Mouse (Mus musculus): ENCODE measurements around the gene Iars. TPM values are rescaled to one million over a fixed set of nuclear protein-coding genes. Genes with fewer than 3 reads are reported as not detected.

The Iars gene
- total and polyA plus RNA-seq, 3 experiments, result 86.4 to 4,419 (median 178) TPM

DNA sequence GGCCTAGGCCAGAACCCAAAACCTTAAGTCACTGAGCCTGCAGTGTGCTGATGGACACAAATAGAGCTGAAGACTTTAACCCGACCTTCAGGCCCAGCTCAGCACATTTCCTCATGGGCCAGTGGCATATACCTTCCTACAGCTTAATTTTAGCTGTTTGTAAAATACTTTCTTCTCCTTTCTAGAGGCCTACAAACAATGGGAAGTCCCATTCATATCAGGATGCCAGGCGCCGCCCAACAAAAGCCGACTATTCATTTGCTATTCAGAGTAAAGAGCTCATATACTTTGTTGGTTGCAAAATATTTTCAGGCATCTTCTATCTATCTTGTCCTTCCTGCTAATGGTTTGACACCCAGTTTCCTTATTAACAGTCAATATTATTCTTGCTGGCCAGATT is 76.1 kb downstream of the Iars start:
- Histone ChIP-seq H3K4me1 (ENCODE audit: control insufficient read depth in 1 of 2, insufficient read depth in 2 of 2, low read length in 2 of 2) (peaks cover 2 to 12% of the 10 kb centered on the region in 2 experiments), H3K4me3 (ENCODE audit: control insufficient read depth in 1 of 2, insufficient read depth in 1 of 2, low read depth in 2 of 2, low read length in 2 of 2) (no peak overlapping the region), H3K27me3 (ENCODE audit: control insufficient read depth in 1 of 2, insufficient read depth in 2 of 2, low read length in 2 of 2) (no peaks in the 10 kb centered on the region), H3K79me2 (ENCODE audit: control insufficient read depth, insufficient read depth, low read length, poor library complexity) (no peaks in the 10 kb centered on the region), H3K27ac (ENCODE audit: control insufficient read depth, low read depth, low read length) (peak overlapping the region; percentile 30; the same call in 1 of the 2 replicates), H3K9ac (ENCODE audit: control insufficient read depth, low read depth, low read length, poor library complexity, severe bottlenecking) (no peak overlapping the region), H3K36me3 (ENCODE audit: control insufficient read depth in 1 of 2, insufficient read depth in 2 of 2, low read length in 2 of 2) (peaks cover 0 to 5% of the 10 kb centered on the region in 2 experiments; a peak in 2 of 4 replicates), H3K9me3 (replicated peaks; ENCODE audit: insufficient read depth, low read length) (no peaks in the 10 kb centered on the region)
- DNase-seq (ENCODE audit: low read depth, low spot score), result peak; percentile 51
- TF ChIP-seq MAZ (IDR thresholded peaks at IDR 0.05; ENCODE audit: low read depth, low read length), result no peak
- TF ChIP-seq NELFE (IDR thresholded peaks at IDR 0.05; ENCODE audit: low read depth, low read length), result no peak
- no peak for TF ChIP-seq MYC (IDR thresholded peaks at IDR 0.05; ENCODE audit: low read depth, low read length)
- no peak for TF ChIP-seq EP300 (IDR thresholded peaks at IDR 0.05; ENCODE audit: low read depth in 1 of 2, low read length in 2 of 2)
- no peak for TF ChIP-seq RCOR1 (IDR thresholded peaks at IDR 0.05; ENCODE audit: low read depth, low read length)
- TF ChIP-seq HCFC1 (IDR thresholded peaks at IDR 0.05; ENCODE audit: low read depth, low read length), result no peak
- TF ChIP-seq ZMIZ1 (IDR thresholded peaks at IDR 0.05; ENCODE audit: low read depth, low read length), result no peak
- no peak for TF ChIP-seq USF1 (IDR thresholded peaks at IDR 0.05; ENCODE audit: low read depth, low read length)
- TF ChIP-seq ELF1 (IDR thresholded peaks at IDR 0.05; ENCODE audit: low read depth, low read length), result no peak
- TF ChIP-seq MAX (IDR thresholded peaks at IDR 0.05; ENCODE audit: low read length), result no peak
- no peak for TF ChIP-seq MEF2A (IDR thresholded peaks at IDR 0.05; ENCODE audit: extremely low read depth, insufficient replicate concordance, low read depth, low read length, poor library complexity, severe bottlenecking)
- no peak for TF ChIP-seq TBP (IDR thresholded peaks at IDR 0.05; ENCODE audit: low read depth, low read length)
- no peak for TF ChIP-seq POLR2AphosphoS2 (IDR thresholded peaks at IDR 0.05; ENCODE audit: low read length)
- no peak for TF ChIP-seq JUND (IDR thresholded peaks at IDR 0.05; ENCODE audit: low read depth, low read length)
- no peak for TF ChIP-seq MAFK (IDR thresholded peaks at IDR 0.05; ENCODE audit: borderline replicate concordance, low read depth, low read length)
- no peak for TF ChIP-seq ETS1 (IDR thresholded peaks at IDR 0.05; ENCODE audit: low read depth, low read length)
- TF ChIP-seq CTCF (IDR thresholded peaks at IDR 0.05 in 2 of 3, conservative IDR thresholded peaks at IDR 0.05 in 1 of 3; ENCODE audit: control insufficient read depth in 1 of 3, insufficient read depth in 1 of 3, low read depth in 2 of 3, low read length in 3 of 3, poor library complexity in 1 of 3, severe bottlenecking in 1 of 3), result no peak
- TF ChIP-seq TAL1 (IDR thresholded peaks at IDR 0.05; ENCODE audit: low read length), result no peak
- TF ChIP-seq KAT2A (conservative IDR thresholded peaks at IDR 0.05; ENCODE audit: low read depth, low read length), result no peak
- no peak for TF ChIP-seq SMC3 (IDR thresholded peaks at IDR 0.05; ENCODE audit: low read depth, low read length)

DNA sequence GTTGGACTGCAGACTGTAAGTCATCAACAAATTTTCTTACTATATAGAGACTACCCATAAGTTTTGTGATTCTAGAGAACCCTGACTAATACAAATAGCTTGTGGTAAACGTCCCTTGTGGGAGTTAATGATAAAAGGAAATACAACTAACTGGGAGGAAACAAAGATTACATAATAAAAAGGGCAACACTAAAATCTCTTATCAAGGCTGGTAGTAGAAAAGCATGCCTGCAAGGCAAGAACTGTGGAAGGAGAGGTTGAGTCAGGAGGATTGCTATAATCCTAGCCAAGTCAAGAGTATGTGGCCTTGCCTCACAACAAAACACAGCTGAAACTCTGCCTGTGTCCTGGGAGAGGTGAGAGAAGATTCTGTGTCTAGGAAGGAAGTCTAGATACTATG is 78.8 kb downstream of the Iars start:
- no peaks in the 10 kb centered on the region for H3K9me3 ChIP-seq (replicated peaks; ENCODE audit: insufficient read depth, low read length)
- H3K27me3 ChIP-seq (ENCODE audit: control insufficient read depth in 1 of 2, insufficient read depth in 2 of 2, low read length in 2 of 2), result no peaks in the 10 kb centered on the region
- TF ChIP-seq ZC3H11A (IDR thresholded peaks at IDR 0.05; ENCODE audit: low read depth, low read length) (no peak), EP300 (IDR thresholded peaks at IDR 0.05; ENCODE audit: low read depth in 1 of 2, low read length in 2 of 2) (peak in 1 of 2 experiments; percentile 36; a peak in 1 of 4 replicates), TAL1 (IDR thresholded peaks at IDR 0.05; ENCODE audit: low read length) (0 out of 2 replicates have a peak, but pooled peaks have one; percentile 20), MAZ (IDR thresholded peaks at IDR 0.05; ENCODE audit: low read depth, low read length) (no peak), ETS1 (IDR thresholded peaks at IDR 0.05; ENCODE audit: low read depth, low read length) (0 out of 2 replicates have a peak, but pooled peaks have one; percentile 24), MYC (IDR thresholded peaks at IDR 0.05; ENCODE audit: low read depth, low read length) (peak; percentile 35; the same call in 1 of the 2 replicates), NELFE (IDR thresholded peaks at IDR 0.05; ENCODE audit: low read depth, low read length) (no peak), MXI1 (IDR thresholded peaks at IDR 0.05; ENCODE audit: low read depth, low read length) (0 out of 2 replicates have a peak, but pooled peaks have one; percentile 23), SIN3A (IDR thresholded peaks at IDR 0.05; ENCODE audit: low read length) (peak; percentile 36; the same call in 1 of the 2 replicates), KAT2A (conservative IDR thresholded peaks at IDR 0.05; ENCODE audit: low read depth, low read length) (no peak), GATA1 (IDR thresholded peaks at IDR 0.05; ENCODE audit: low read depth, low read length) (peak; percentile 60), RCOR1 (IDR thresholded peaks at IDR 0.05; ENCODE audit: low read depth, low read length) (peak; percentile 48; the same call in 1 of the 2 replicates)
- H3K36me3 ChIP-seq (ENCODE audit: control insufficient read depth in 1 of 2, insufficient read depth in 2 of 2, low read length in 2 of 2), result peaks cover 0 to 5% of the 10 kb centered on the region in 2 experiments; a peak in 2 of 4 replicates
- H3K9ac ChIP-seq (ENCODE audit: control insufficient read depth, low read depth, low read length, poor library complexity, severe bottlenecking), result no peak overlapping the region
- H3K27ac ChIP-seq (ENCODE audit: control insufficient read depth, low read depth, low read length), result peak overlapping the region; percentile 49
- H3K79me2 ChIP-seq (ENCODE audit: control insufficient read depth, insufficient read depth, low read length, poor library complexity), result no peaks in the 10 kb centered on the region
- DNase-seq (ENCODE audit: low read depth, low spot score), result peak; percentile 56
- no peak overlapping the region for H3K4me3 ChIP-seq (ENCODE audit: control insufficient read depth in 1 of 2, insufficient read depth in 1 of 2, low read depth in 2 of 2, low read length in 2 of 2)
- peaks cover 2 to 12% of the 10 kb centered on the region in 2 experiments for H3K4me1 ChIP-seq (ENCODE audit: control insufficient read depth in 1 of 2, insufficient read depth in 2 of 2, low read length in 2 of 2)
